Mouse (Mus musculus) kidney, postnatal 0 days (tissue): ENCODE measurements at regions not wholly inside any gene's neighbourhood (a gene's known extent, or its start where the extent isn't known, plus 50 kb on each side); places are given as distances from the start of the nearest gene placed in this dataset.

Experiments used
- ATAC-seq: fragments of 200-750 bp; cut with Nextera tagmentation; replicated peaks from 2 replicates; pipeline ENCODE4 v1.8.0; 2017; ENCODE audit warnings: low read depth, moderate number of reproducible peaks, moderate TSS enrichment, moderate library complexity; ENCODE audit not compliant: low FRiP score
- DNase-seq: peaks from one replicate; pipeline ENCODE4 v3.0.0-alpha.2; 2016; ENCODE audit warnings: low spot score
- H3K27ac ChIP-seq: fragments of 300-500 bp; sonication (generic); 2 replicates; pipeline ENCODE4 v1.5.1; 2014; ENCODE audit warnings: mild to moderate bottlenecking
- H3K27me3 ChIP-seq: fragments of 300-500 bp; sonication (generic); 2 replicates; pipeline ENCODE4 v1.6.1; 2014; ENCODE audit warnings: low read length, mixed read lengths; ENCODE audit not compliant: insufficient read depth
- H3K36me3 ChIP-seq: fragments of 300-500 bp; sonication (generic); 2 replicates; pipeline ENCODE4 v1.6.1; 2014; ENCODE audit warnings: low read length, mixed read lengths; ENCODE audit not compliant: insufficient read depth
- H3K4me1 ChIP-seq: fragments of 300-500 bp; sonication (generic); replicated peaks from 2 replicates; pipeline ENCODE4 v1.6.1; 2014; ENCODE audit warnings: antibody characterized with exemption, low read length, mixed read lengths; ENCODE audit not compliant: insufficient read depth
- H3K4me2 ChIP-seq: fragments of 300-500 bp; sonication (generic); 2 replicates; pipeline ENCODE4 v1.6.1; 2014; ENCODE audit warnings: mild to moderate bottlenecking, low read length, moderate library complexity, mixed read lengths
- H3K4me3 ChIP-seq: fragments of 300-500 bp; sonication (generic); replicated peaks from 2 replicates; pipeline ENCODE4 v1.5.1; 2014; ENCODE audit warnings: low read depth, low read length
- H3K9ac ChIP-seq: fragments of 300-500 bp; sonication (generic); 2 replicates; pipeline ENCODE4 v1.6.1; 2014; ENCODE audit warnings: low read depth, low read length
- H3K9me3 ChIP-seq: fragments of 300-500 bp; sonication (generic); replicated peaks from 2 replicates; pipeline ENCODE4 v1.6.1; 2016; ENCODE audit warnings: low read length, inconsistent platforms, mixed read lengths
- CTCF ChIP-seq: IDR thresholded peaks from 2 replicates; pipeline ENCODE4 v1.5.1; 2016; ENCODE audit warnings: antibody characterized with exemption, low read depth, mild to moderate bottlenecking, moderate library complexity
- WGBS: fragments of 180-500 bp; shearing (Covaris S2); extraction: QIAGEN DNeasy Blood & Tissue Kit; methylation state at CpG from one replicate; pipeline ENCODE4 v1.1.7; 2014; 5-methylcytosine and 5-hydroxymethylcytosine counted together

DNA sequence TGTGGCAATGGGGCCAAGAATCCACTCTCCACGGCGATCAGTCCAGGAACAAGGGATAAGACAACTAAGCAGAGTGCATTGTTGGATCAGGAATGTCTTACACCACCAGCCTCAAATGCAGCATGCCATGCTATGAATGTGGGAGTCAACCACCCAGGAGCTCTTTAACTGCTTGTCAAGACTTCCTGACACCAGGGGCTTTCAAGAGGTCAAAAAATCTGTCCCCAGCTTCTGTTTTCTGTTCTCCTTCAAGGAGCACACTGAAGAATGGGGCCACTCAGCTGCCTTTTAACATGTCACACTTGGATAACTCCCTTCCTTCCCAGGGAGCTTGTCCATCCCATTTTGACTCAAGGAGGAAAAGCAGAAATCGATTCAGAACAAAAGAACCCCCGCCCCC is 642.8 kb downstream of the Nedd1 start:
- WGBS, result 30% methylated on average over 4 of the region's 4 CpGs
- no peaks in the 10 kb centered on the region for H3K36me3 ChIP-seq

DNA sequence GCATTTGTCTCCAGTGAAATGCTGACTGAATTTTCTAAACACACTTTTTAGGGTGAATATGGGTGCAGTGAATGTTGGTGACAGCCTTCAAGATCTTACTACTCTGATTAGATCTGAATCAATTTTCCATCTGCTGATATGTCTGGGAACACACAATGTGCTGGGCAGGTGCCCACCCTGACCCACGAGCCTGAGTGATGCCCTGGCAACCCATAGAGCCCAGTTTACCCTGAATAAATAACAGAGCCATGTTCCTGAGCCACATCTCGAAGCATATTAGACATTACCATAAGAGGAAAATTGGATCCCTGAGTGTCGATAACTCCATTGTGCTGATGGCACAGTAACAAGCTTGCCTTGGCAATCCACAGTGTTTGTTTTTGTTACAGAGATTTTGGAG is 644.9 kb downstream of the Nedd1 start:
- Histone ChIP-seq H3K4me3 (no peak overlapping the region), H3K27me3 (no peaks in the 10 kb centered on the region), H3K9me3 (no peaks in the 10 kb centered on the region), H3K27ac (no peak overlapping the region), H3K4me1 (0 out of 2 replicates have a peak, but pooled peaks cover 3% of the 10 kb centered on the region), H3K4me2 (no peak overlapping the region), H3K9ac (no peak overlapping the region), H3K36me3 (no peaks in the 10 kb centered on the region)
- ATAC-seq (no peak), DNase-seq (no peak)
- 85% methylated on average over 3 of the region's 3 CpGs for WGBS
- TF ChIP-seq CTCF, result no peak

More for the DNA sequence above, 642.8 kb downstream of the Nedd1 start:
- H3K4me1 ChIP-seq, result 0 out of 2 replicates have a peak, but pooled peaks cover 1% of the 10 kb centered on the region
- ATAC-seq, result no peak
- H3K27me3 ChIP-seq, result no peaks in the 10 kb centered on the region
- H3K27ac ChIP-seq, result no peak overlapping the region
- no peak overlapping the region for H3K9ac ChIP-seq
- no peak overlapping the region for H3K4me2 ChIP-seq
- DNase-seq, result peak; percentile 67
- no peaks in the 10 kb centered on the region for H3K9me3 ChIP-seq
- no peak for TF ChIP-seq CTCF
- no peak overlapping the region for H3K4me3 ChIP-seq

DNA sequence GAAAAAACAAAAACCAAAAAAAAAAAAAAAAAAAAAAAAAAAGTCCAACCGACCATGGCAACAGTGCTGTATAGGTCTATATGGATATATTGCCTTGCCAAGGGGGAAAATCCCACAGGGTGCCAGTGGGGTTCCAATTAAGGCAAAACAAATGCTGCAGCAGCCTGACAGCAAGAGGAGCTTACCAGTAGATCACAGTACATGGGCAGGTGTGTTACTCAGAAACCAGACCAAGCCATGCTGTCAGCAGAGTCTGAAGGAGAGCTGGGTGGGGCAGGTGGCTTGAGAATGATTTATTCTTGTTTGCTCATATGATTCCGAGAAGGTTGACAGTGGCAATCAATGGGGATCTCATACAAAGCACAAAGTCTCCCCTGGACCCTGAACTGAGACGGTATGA is 645.5 kb downstream of the Nedd1 start:
- Histone ChIP-seq H3K27ac (no peak overlapping the region), H3K4me2 (no peak overlapping the region), H3K4me3 (no peak overlapping the region), H3K4me1 (0 out of 2 replicates have a peak, but pooled peaks cover 3% of the 10 kb centered on the region), H3K9ac (no peak overlapping the region), H3K9me3 (no peaks in the 10 kb centered on the region), H3K36me3 (no peaks in the 10 kb centered on the region), H3K27me3 (no peaks in the 10 kb centered on the region)
- TF ChIP-seq CTCF, result no peak
- ATAC-seq (no peak), DNase-seq (no peak)
- WGBS, result 69% methylated on average over 3 of the region's 3 CpGs

DNA sequence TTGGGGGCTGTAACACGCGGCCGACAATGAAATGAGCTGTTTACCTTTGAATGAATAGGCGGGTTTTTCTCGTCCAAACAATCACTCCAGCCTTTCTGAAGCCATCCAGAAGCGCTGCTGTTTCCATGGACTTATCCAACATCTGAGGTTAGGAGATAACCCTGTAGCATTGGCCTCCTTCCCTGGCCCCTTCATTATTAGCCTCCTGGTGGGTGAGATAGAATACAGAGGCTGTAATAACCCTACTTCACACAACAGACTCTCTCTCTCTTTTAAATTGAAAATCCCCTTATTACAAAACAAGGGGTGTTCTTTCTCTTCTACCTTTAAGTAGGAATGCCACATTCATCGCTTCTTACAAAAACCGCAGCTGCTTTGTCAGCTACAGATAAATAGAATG is 646.8 kb downstream of the Nedd1 start:
- Histone ChIP-seq H3K9me3 (no peaks in the 10 kb centered on the region), H3K36me3 (no peaks in the 10 kb centered on the region), H3K9ac (no peak overlapping the region), H3K4me2 (no peak overlapping the region), H3K27ac (no peak overlapping the region), H3K27me3 (no peaks in the 10 kb centered on the region), H3K4me3 (no peak overlapping the region), H3K4me1 (0 out of 2 replicates have a peak, but pooled peaks cover 3% of the 10 kb centered on the region)
- DNase-seq (no peak), ATAC-seq (no peak)
- TF ChIP-seq CTCF, result no peak
- 81% methylated on average over 8 of the region's 8 CpGs for WGBS

DNA sequence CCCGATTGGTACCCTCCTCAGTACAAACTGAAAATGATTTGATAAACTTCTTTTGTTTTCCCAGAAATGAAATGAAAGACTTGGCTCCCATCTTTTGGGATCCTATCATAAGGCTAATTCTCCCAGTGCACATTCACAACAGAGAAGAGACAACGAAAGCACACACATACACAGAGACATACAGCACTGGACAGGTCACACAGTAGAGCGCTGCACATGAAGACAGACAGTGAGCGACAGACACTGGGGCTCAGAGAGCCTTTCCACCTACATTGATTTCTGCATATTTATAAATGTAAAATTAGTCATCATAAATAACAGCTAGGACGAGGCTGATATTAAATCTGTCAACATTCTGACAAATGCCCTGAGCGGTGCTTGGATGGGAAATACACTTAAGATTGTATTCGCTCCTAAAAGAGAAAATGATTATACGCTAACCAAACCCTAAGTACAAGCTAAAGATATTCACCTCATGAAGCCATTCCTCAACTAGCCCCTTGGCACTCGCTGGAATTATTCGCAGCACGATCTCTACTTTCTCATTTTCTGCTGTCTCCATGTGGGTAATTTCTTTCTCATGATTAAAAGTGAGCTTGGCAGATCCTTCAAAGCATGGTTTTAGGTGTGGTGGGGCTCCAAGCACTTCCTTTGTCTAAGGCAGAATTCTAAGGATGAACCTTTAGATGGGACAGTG is 647.4 kb downstream of the Nedd1 start:
- Histone ChIP-seq H3K27ac (no peak overlapping the region), H3K9ac (no peak overlapping the region), H3K4me2 (no peak overlapping the region), H3K36me3 (no peaks in the 10 kb centered on the region), H3K4me3 (no peak overlapping the region), H3K9me3 (no peaks in the 10 kb centered on the region), H3K27me3 (no peaks in the 10 kb centered on the region), H3K4me1 (0 out of 2 replicates have a peak, but pooled peaks cover 3% of the 10 kb centered on the region)
- 89% methylated on average over 11 of the region's 11 CpGs for WGBS
- no peak for ATAC-seq
- TF ChIP-seq CTCF, result no peak
- no peak for DNase-seq

DNA sequence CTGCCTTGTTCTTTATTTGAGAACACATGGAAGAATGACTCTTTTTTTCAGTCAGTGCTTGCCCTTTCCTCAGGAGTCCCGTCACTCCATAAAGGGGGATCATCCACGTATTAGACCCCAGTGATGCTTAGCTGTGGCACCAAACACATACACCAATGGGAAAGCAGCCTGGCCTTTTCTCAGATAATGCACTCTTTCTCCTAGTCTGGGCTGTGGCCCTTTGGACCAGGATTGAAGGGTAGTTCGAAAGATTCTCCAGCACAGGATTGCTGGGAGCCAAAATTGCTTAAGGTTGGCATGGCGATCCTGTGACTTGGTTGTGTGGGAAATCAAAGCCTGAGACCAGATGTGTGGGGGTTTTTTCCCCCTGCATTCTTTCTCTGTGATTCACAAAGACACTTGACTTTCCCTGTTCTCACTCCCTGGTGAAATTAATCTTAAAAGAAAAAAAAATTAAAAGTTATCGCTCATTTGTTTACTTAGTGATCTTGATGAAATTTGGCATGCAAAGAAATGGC is 648.3 kb downstream of the Nedd1 start:
- Histone ChIP-seq H3K9me3 (no peaks in the 10 kb centered on the region), H3K27me3 (no peaks in the 10 kb centered on the region), H3K36me3 (no peaks in the 10 kb centered on the region), H3K4me1 (0 out of 2 replicates have a peak, but pooled peaks cover 3% of the 10 kb centered on the region), H3K4me3 (no peak overlapping the region), H3K9ac (no peak overlapping the region), H3K27ac (no peak overlapping the region), H3K4me2 (no peak overlapping the region)
- DNase-seq, result no peak
- no peak for TF ChIP-seq CTCF
- WGBS, result 64% methylated on average over 5 of the region's 5 CpGs
- ATAC-seq, result no peak

DNA sequence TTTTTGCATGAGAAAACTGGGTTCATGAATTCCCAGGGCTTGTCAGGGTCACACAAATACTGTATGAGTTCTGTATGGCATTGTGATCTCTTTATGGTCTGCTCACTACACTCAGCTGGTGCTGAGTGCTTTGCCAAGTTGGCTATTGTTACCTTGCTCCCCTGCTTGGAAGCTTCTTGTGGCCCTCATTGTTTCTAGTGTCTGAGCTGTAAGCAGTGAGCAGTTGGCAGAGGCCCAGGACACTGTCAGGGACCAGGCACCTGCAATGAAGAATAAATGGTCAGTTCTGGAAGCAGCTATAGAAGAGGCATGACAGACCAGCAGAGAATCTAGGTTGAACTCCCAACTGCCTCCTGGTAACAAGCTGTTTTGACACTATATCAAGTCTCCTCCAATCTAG is 677.4 kb downstream of the Nedd1 start:
- no peak overlapping the region for H3K27ac ChIP-seq
- no peak for DNase-seq
- no peaks in the 10 kb centered on the region for H3K36me3 ChIP-seq
- H3K4me2 ChIP-seq, result no peak overlapping the region
- no peak overlapping the region for H3K4me3 ChIP-seq
- no peaks in the 10 kb centered on the region for H3K4me1 ChIP-seq
- no peaks in the 10 kb centered on the region for H3K27me3 ChIP-seq
- no peak overlapping the region for H3K9ac ChIP-seq
- TF ChIP-seq CTCF, result no peak
- no peaks in the 10 kb centered on the region for H3K9me3 ChIP-seq
- no peak for ATAC-seq
